Mouse (Mus musculus): Measurements from ENCODE around the gene Wdr24. TPM values are rescaled to one million over a fixed set of nuclear protein-coding genes. Genes with fewer than 3 reads are reported as not detected.

The Wdr24 gene
- polyA plus RNA-seq, 1 experiment from 2014 or later: 26.5 TPM

- H3K4me2 ChIP-seq: peak overlapping the region; percentile 75
- peak overlapping the region; percentile 93 for H3K9ac ChIP-seq (replicated peaks)
- peak overlapping the region; percentile 98 for H3K27ac ChIP-seq (replicated peaks)
- H3K4me1 ChIP-seq: peaks cover 42% of the 10 kb centered on the region
- peak overlapping the region; percentile 80 for H3K4me3 ChIP-seq (replicated peaks)
- no peaks in the 10 kb centered on the region for H3K9me3 ChIP-seq (replicated peaks)
- under 1% methylated on average over 59 of the region's 59 CpGs for WGBS
- ATAC-seq (ENCODE audit: low FRiP score): peak; percentile 92
- peaks cover 18% of the 10 kb centered on the region for H3K36me3 ChIP-seq
- no peaks in the 10 kb centered on the region for H3K27me3 ChIP-seq (replicated peaks)
Observed at GRCm38 (mm10) chr17:25875171-25876136, 52.0 kb downstream of the Wdr24 start.

- peaks cover 51% of the 10 kb centered on the region for H3K4me1 ChIP-seq
- H3K9ac ChIP-seq (replicated peaks): peak overlapping the region; percentile 93
- H3K9me3 ChIP-seq (replicated peaks): no peaks in the 10 kb centered on the region
- peaks cover 18% of the 10 kb centered on the region for H3K36me3 ChIP-seq
- 0 out of 2 replicates have a peak overlapping the region, but pooled peaks have one; percentile 98 for H3K27ac ChIP-seq (replicated peaks)
- peak overlapping the region; percentile 80 for H3K4me3 ChIP-seq (replicated peaks)
- WGBS: 58% methylated on average over 10 of the region's 10 CpGs
- no peaks in the 10 kb centered on the region for H3K27me3 ChIP-seq (replicated peaks)
- ATAC-seq (ENCODE audit: low FRiP score): no peak
- peak overlapping the region; percentile 75 for H3K4me2 ChIP-seq
Observed at GRCm38 (mm10) chr17:25876347-25876915, 53.0 kb downstream of the Wdr24 start.

- 94% methylated on average over 3 of the region's 3 CpGs for WGBS
- H3K27me3 ChIP-seq (replicated peaks): no peaks in the 10 kb centered on the region
- ATAC-seq (ENCODE audit: low FRiP score): no peak
- H3K27ac ChIP-seq (replicated peaks): no peak overlapping the region
- peak overlapping the region; percentile 75 for H3K4me2 ChIP-seq
- H3K4me3 ChIP-seq (replicated peaks): 0 out of 2 replicates have a peak overlapping the region, but pooled peaks have one; percentile 80
- H3K36me3 ChIP-seq: peaks cover 18% of the 10 kb centered on the region
- H3K9ac ChIP-seq (replicated peaks): no peak overlapping the region
- peaks cover 51% of the 10 kb centered on the region for H3K4me1 ChIP-seq
- H3K9me3 ChIP-seq (replicated peaks): no peaks in the 10 kb centered on the region
Observed at GRCm38 (mm10) chr17:25877025-25877424, 53.6 kb downstream of the Wdr24 start.

- no peaks in the 10 kb centered on the region for H3K27me3 ChIP-seq (replicated peaks)
- no peak overlapping the region for H3K4me2 ChIP-seq
- H3K9ac ChIP-seq (replicated peaks): no peak overlapping the region
- H3K36me3 ChIP-seq: peaks cover 24% of the 10 kb centered on the region
- peaks cover 51% of the 10 kb centered on the region for H3K4me1 ChIP-seq
- H3K27ac ChIP-seq (replicated peaks): no peak overlapping the region
- WGBS: 94% methylated on average over 32 of the region's 32 CpGs
- H3K9me3 ChIP-seq (replicated peaks): no peaks in the 10 kb centered on the region
- no peak for ATAC-seq (ENCODE audit: low FRiP score)
- H3K4me3 ChIP-seq (replicated peaks): no peak overlapping the region
Observed at GRCm38 (mm10) chr17:25877741-25878610, 54.5 kb downstream of the Wdr24 start.

Small RNA genes within 50 kb of the gene (microRNA-seq; reads per million reads assigned to microRNA genes)
- gene Mir3082: not detected
- not detected for gene Mir6966

Other genes starting within 250 kb of the Wdr24 start
- gene Lmf1, start 244.5 kb upstream of the Wdr24 start, polyA plus RNA-seq (2015; fragmentation: Nextera tagmentation; extraction: Ambion mirVana): 26.2 and 26.9 TPM in 2 replicates
- gene Gng13, start 106.5 kb upstream of the Wdr24 start, polyA plus RNA-seq (2015; fragmentation: Nextera tagmentation; extraction: Ambion mirVana): 8.0 and 8.3 TPM in 2 replicates
- gene Chtf18, start 96.2 kb upstream of the Wdr24 start, polyA plus RNA-seq (2015; fragmentation: Nextera tagmentation; extraction: Ambion mirVana): 5.8 and 10.1 TPM in 2 replicates
- 29.3 and 30.3 TPM in 2 replicates for gene Rpusd1, start 96.0 kb upstream of the Wdr24 start, polyA plus RNA-seq (2015; fragmentation: Nextera tagmentation; extraction: Ambion mirVana)
- not detected in 2 replicates for gene Mslnl, start 87.6 kb upstream of the Wdr24 start, polyA plus RNA-seq (2015; fragmentation: Nextera tagmentation; extraction: Ambion mirVana)
- gene Msln, start 69.2 kb upstream of the Wdr24 start, polyA plus RNA-seq (2015; fragmentation: Nextera tagmentation; extraction: Ambion mirVana): 1.4 and 2.0 TPM in 2 replicates
- 26.6 and 30.6 TPM in 2 replicates for gene Narfl, start 49.9 kb upstream of the Wdr24 start, polyA plus RNA-seq (2015; fragmentation: Nextera tagmentation; extraction: Ambion mirVana)
- gene Haghl, start 38.0 kb upstream of the Wdr24 start, polyA plus RNA-seq (2015; fragmentation: Nextera tagmentation; extraction: Ambion mirVana): 137 and 153 TPM in 2 replicates
- 0.17 and 0.41 TPM in 2 replicates for gene Ccdc78, start 37.0 kb upstream of the Wdr24 start, polyA plus RNA-seq (2015; fragmentation: Nextera tagmentation; extraction: Ambion mirVana)
- gene Fam173a, start 30.7 kb upstream of the Wdr24 start, polyA plus RNA-seq (2015; fragmentation: Nextera tagmentation; extraction: Ambion mirVana): 94.0 and 94.1 TPM in 2 replicates
- gene AC134908.4, start 28.0 kb upstream of the Wdr24 start, polyA plus RNA-seq (2015; fragmentation: Nextera tagmentation; extraction: Ambion mirVana): 3.1 TPM in 1 of 2 replicates, not detected in the other
- 72.7 and 75.2 TPM in 2 replicates for gene Metrn, start 26.5 kb upstream of the Wdr24 start, polyA plus RNA-seq (2015; fragmentation: Nextera tagmentation; extraction: Ambion mirVana)
- 31.3 and 40.9 TPM in 2 replicates for gene Fbxl16, start 14.5 kb upstream of the Wdr24 start, polyA plus RNA-seq (2015; fragmentation: Nextera tagmentation; extraction: Ambion mirVana)
- 48.5 and 49.8 TPM in 2 replicates for gene Jmjd8, start 5.2 kb downstream of the Wdr24 start, polyA plus RNA-seq (2015; fragmentation: Nextera tagmentation; extraction: Ambion mirVana)
- 380 TPM in 2 replicates for gene Stub1, start 9.8 kb downstream of the Wdr24 start, polyA plus RNA-seq (2015; fragmentation: Nextera tagmentation; extraction: Ambion mirVana)
- gene Rhbdl1, start 13.7 kb downstream of the Wdr24 start, polyA plus RNA-seq (2015; fragmentation: Nextera tagmentation; extraction: Ambion mirVana): 45.9 and 56.9 TPM in 2 replicates
- gene Gm20683, start 18.1 kb downstream of the Wdr24 start, polyA plus RNA-seq (2015; fragmentation: Nextera tagmentation; extraction: Ambion mirVana): 11.6 and 14.6 TPM in 2 replicates
- gene Rhot2, start 21.2 kb downstream of the Wdr24 start, polyA plus RNA-seq (2015; fragmentation: Nextera tagmentation; extraction: Ambion mirVana): 17.8 and 23.0 TPM in 2 replicates
- 15.5 and 18.1 TPM in 2 replicates for gene Wdr90, start 37.9 kb downstream of the Wdr24 start, polyA plus RNA-seq (2015; fragmentation: Nextera tagmentation; extraction: Ambion mirVana)
- gene Mcrip2, start 45.1 kb downstream of the Wdr24 start, polyA plus RNA-seq (2015; fragmentation: Nextera tagmentation; extraction: Ambion mirVana): 30.3 and 30.7 TPM in 2 replicates
- 64.9 and 65.4 TPM in 2 replicates for gene Mettl26, start 51.4 kb downstream of the Wdr24 start, polyA plus RNA-seq (2015; fragmentation: Nextera tagmentation; extraction: Ambion mirVana)
- gene Wfikkn1, start 57.2 kb downstream of the Wdr24 start, polyA plus RNA-seq (2015; fragmentation: Nextera tagmentation; extraction: Ambion mirVana): 0.47 and 0.52 TPM in 2 replicates
- 46.2 and 50.5 TPM in 2 replicates for gene Rab40c, start 96.1 kb downstream of the Wdr24 start, polyA plus RNA-seq (2015; fragmentation: Nextera tagmentation; extraction: Ambion mirVana)
- 71.9 and 78.2 TPM in 2 replicates for gene Pigq, start 121.3 kb downstream of the Wdr24 start, polyA plus RNA-seq (2015; fragmentation: Nextera tagmentation; extraction: Ambion mirVana)
- not detected in 2 replicates for gene Nhlrc4, start 121.3 kb downstream of the Wdr24 start, polyA plus RNA-seq (2015; fragmentation: Nextera tagmentation; extraction: Ambion mirVana)
- gene A930017K11Rik, start 128.9 kb downstream of the Wdr24 start, polyA plus RNA-seq (2015; fragmentation: Nextera tagmentation; extraction: Ambion mirVana): 0.24 TPM in 1 of 2 replicates, not detected in the other
- 20.1 and 22.5 TPM in 2 replicates for gene Capn15, start 162.2 kb downstream of the Wdr24 start, polyA plus RNA-seq (2015; fragmentation: Nextera tagmentation; extraction: Ambion mirVana)
- gene Rab11fip3, start 245.9 kb downstream of the Wdr24 start, polyA plus RNA-seq (2015; fragmentation: Nextera tagmentation; extraction: Ambion mirVana): 21.6 and 27.0 TPM in 2 replicates